Mouse (Mus musculus): ENCODE measurements around the gene Timm8a2.

Gene Timm8a2

DNA sequence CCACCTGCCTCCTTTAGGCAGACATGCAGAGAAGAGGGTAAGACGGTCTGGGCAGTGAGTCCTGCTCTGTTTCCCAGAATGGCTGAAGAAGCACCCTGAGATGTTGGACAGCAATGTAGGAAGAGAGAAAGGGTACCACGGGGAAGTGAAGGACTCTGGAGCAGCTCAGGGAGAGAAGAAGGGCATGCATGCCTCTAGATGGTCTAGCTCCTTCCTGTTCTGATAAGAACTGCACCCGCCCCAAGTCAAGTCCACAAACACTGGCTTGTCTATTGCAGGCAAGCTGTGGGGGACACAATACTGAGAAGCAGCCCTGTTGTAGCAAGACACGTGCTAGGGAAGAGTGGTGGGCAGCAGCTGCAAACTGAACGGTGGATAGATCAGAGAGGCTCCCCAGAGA lies 22.3 kb upstream of the Timm8a2 start:
- DNase-seq: no peak

DNA sequence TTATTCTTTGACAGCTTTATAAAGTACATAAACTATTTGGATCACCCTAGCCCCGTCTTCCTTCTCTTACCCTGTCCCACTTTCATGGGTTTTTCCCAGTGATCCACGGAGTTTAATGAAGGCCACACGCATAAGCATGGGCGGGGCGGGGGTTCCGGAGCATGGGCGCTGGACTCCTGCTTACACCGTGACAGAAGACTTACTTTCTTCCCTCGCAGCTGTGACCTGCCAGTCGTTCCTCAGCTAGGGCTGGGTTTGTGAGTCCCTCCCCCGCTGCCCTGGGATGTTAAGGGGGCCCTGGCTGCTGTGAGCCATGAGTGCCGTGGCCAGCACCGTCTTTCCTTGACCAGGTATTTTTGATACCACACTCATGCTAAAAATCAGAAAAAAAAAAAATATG lies 21.7 kb upstream of the Timm8a2 start:
- no peak for DNase-seq

DNA sequence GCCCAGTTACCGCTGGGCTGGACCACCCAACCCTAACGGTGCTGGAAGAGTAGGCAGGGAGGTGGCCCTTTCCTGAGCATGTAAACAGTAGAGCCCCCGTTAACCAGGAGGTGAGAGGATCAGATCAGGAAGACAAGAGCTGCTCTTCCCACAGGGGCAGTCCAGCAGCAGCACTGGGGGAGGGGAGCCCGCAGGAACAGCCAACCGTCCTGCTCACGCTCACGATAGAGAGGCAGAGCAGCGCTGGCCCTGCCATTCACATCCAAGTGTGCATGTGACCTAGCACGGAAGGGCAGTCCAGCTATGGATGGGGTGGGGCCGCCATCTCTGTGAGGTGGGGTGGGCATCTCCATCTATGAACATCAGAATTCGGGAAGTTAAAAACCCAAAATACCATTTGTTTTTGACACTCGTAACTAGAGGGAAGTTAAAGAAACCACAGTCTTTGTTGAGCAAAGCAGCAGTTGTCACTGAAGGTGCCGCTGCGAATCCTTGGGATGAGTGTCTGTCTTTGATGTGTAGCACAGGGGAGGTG lies 21.0 kb upstream of the Timm8a2 start:
- no peak for DNase-seq

DNA sequence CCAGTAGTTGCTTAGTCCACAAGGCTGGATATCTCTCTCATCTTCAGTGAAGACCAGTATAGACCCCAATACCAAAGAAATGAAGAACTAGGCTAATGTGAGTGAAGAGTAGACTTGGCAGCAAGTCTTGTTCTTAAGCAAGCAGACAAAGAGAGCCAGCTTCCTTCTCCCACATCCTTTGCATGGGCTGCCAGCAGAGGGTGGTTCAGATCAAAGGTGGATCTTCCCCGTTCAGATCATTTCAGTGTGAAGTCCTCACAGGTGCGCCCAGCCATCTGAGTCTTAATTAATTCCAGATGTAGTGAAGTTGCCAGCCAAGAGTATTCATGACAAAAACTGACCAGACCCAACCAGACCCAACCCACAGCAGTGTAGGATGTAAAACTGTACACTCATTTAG lies 16.5 kb upstream of the Timm8a2 start:
- no peak for DNase-seq

DNA sequence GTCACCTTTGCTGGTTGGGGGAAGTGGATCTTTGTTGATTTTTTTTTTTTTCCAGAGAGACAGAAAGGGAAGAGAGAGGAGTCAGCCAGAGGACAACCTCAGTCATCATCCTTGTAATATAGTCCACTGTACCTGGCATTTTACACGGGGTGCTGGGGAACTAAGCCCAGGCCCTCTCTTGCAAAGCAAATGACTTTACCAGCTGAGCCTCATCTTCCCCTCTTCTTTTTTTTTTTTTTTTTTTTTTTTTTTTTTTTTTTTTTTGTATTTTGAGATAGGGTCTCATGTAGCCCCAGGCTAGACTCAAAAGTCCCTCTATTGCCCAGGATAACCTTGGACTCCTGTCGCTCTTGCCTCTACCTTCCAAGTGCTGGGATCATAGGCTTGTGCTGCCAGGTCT lies 15.1 kb upstream of the Timm8a2 start:
- no peak for DNase-seq

- DNase-seq: no peak
Measured at GRCm38 (mm10) chr14:122020567-122020966, 13.9 kb upstream of the Timm8a2 start.

GRCm38 (mm10) chr14:122023054-122023453 lies 11.4 kb upstream of the Timm8a2 start:
- DNase-seq: no peak

- DNase-seq: no peak
Measured at GRCm38 (mm10) chr14:122023928-122024327, 10.5 kb upstream of the Timm8a2 start.

DNA sequence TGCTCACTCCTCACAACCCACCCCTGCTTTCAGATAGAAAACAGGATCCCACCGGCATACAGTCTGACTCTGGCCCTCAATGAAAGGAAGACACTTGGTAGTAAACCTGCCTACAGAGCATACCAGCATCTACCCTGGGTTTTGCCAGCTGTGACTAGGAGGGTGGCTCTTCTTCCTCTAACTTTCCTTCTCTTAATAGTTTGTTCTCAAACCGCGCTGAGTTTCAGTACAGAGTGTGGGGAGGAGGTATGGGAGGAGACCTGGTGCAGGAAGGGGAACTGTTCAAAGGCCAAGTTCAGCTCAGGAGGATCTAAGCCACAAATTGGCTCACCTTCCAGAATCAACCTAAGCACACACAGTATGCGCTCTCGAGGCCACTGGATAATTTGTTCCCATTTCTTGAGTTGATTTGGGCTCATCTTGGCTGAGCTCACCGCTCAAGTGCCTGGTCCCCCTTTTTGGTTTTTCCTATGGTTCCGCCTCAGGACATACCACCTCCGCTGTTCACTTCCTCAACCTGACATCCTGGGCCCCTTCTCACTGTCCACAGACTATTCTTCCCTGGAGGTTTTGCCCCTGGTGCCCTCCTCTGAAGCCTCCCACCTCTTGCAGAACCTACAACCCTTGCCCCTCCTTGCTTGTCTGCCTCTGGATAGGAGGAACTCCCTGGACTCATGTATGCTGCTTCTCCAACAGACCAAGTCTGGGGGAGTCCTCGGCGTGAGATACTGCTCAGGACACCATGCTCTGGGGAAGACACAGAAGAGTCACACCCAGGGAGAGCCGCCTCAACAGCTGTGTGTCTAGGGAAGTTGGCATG lies 5.3 kb upstream of the Timm8a2 start:
- no peak for DNase-seq

DNA sequence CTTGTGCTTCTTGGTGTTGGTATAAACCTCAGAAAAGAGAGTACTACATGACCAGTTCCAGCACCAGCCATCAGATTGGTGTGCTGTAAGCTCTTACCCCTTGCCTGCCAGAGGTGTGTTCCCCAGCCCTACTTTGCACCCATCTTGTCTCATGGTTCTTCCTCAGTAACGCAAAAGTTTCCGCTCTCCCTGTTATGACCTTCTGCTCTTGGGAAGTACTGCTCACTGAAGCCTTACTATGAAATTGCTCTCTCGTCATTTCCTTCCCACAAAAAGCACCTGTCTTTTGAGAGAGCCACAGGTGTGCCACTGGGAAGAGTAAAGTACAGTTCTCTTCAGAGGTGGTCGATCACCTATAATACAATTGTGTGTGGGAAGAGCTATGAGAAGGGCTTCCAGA lies 4.6 kb upstream of the Timm8a2 start:
- no peak for DNase-seq

DNA sequence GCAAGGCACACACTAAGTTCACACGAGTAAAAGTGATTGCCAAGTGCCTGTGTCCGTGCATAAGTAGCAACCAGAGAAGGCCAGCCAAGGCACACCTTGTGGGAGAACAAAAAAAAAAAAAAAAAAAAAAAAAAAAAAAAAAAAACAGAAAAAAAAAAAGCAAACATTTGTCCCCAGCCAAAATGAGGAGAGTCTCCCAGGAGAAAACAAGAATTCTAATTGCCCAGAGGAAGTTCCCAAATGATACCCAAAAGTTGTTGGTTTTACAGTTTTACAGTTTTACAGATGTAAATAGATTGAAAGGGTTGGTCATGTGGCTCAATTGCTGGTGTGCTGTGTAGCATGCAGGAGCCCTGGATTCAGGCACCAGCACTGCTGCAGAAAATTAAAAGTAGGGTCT lies 2.4 kb upstream of the Timm8a2 start:
- DNase-seq: no peak

DNA sequence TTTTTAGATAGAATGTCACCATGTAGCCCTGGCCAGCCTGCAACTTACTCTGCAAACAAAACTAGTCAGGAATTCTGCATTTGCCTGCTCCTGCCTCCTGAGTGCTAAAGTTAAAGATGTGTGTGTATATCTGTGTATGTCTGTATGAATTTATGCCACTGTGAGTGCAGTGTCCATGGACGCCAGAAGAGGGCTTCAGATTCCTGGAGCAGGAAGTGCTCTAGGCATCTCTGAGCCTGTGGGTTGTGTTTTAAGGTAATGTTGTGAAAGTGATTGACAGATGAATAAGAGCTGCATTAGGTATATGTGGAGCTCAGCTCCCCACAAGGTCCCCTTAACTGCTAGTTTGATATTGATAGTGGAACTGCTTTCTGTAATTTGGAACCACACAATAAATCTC lies 707 bp downstream of the Timm8a2 start:
- no peak for DNase-seq

- DNase-seq: no peak
Measured at GRCm38 (mm10) chr14:122035860-122036259, 1.4 kb downstream of the Timm8a2 start.

- no peak for DNase-seq
Measured at GRCm38 (mm10) chr14:122038874-122039647, 4.6 kb downstream of the Timm8a2 start.

GRCm38 (mm10) chr14:122041413-122041825 lies 6.9 kb downstream of the Timm8a2 start:
- DNase-seq: no peak

- DNase-seq: no peak
Measured at GRCm38 (mm10) chr14:122042142-122042694, 7.7 kb downstream of the Timm8a2 start.

- no peak for DNase-seq
Measured at GRCm38 (mm10) chr14:122047784-122048183, 13.3 kb downstream of the Timm8a2 start.

- DNase-seq: no peak
Measured at GRCm38 (mm10) chr14:122048816-122049215, 14.3 kb downstream of the Timm8a2 start.

DNA sequence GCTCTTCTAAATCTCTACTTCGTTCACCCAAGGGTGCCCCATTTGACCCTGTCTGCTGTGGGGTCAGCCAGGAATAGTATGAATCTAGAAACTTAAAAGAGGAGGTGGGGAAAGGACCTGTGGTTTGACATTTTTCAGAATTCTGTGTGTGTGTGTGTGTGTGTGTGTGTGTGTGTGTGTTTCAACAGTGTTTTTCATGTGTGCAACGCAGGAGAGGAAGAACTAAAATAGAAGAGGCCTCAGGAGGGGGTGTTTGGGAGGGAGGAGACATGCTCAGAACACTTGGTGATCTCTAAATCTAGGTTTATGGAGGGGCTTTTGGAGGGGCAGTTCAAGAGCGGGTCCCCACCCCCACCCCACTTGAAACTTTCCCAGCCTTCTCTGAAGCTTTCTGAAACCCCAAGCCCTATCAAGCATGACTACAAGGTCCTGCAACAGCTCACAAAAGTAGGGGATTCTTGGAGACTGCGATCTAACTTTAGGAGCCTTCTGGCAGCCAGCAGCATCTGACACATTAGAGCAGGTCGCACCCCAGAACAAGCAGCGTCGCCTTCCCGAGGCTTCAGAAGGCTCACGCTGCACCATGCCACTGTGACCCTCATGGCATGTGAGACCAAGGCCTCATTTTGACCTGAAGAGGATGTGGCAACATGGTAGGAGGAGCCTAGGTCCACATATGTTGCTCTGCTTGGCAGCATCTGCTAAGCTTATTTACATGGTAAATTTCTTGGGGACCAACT lies 18.6 kb downstream of the Timm8a2 start:
- no peak for DNase-seq

GRCm38 (mm10) chr14:122056871-122057270 lies 22.4 kb downstream of the Timm8a2 start:
- no peak for DNase-seq

DNA sequence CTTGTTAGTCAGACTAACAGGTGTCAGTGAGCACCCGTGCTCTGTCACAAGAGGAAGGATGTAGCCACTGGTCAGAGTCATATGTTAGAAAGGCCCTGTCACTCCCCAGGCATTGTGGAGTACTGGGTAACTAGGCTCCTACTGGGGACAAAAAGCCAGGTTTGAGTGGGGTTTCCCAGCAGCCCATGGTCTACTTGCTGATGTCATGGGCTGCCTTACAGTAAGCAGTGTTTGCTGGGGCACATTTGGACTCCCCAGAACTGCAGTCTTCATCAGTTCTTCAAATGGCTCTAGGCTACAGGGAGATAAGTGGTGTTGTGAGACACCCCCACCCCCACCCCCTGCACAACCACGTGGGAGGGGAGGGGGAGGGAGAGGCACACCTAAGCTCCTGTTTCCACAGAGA lies 23.5 kb downstream of the Timm8a2 start:
- DNase-seq: no peak

DNA sequence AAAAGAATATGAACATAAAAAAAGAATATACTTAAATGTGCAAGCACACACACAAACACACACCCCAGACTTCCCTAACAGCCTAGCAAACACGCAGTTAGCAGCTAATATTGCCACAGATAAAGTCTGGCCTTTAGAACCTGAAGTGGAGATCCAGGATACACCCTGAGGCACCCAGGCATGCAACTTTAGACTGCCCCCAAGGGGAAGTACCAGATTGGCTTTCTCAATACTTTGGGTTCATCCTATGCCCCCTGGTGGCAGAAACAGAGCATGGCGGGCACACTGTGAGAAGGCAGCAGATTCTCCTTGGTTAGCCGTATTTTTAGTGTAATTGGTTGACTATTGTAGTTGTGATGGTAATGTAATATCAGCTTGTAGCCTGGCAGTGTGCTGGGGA lies 26.2 kb downstream of the Timm8a2 start:
- peak; percentile 44 for DNase-seq

DNA sequence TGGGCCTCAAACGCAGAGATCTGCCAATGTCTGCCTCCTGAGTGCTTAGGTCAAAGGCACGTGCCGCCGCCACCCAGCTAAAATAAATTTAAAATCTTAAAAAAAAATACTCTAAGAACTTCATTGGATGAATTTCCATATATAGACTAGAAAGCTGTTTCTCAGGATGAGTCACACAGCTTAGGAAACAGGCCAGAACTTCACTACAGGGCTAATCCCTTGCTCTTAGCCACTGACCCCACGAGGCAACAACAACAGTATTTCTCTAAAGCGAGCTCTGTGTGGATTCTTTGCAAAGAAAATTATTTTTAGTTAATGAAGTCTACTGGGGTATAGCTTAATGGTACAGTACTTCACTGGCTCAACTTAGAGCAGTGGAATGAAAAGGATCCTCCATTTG lies 26.9 kb downstream of the Timm8a2 start:
- DNase-seq: no peak

All from cerebellum, adult 9-11 months (tissue).